Mouse (Mus musculus) stomach, embryonic 14.5 days (tissue): ENCODE data around the gene Itpr2. TPM values are rescaled to one million over a fixed set of nuclear protein-coding genes. Genes with fewer than 3 reads are reported as not detected.

Experiments
- ATAC-seq: fragments of 200-750 bp; cut with Nextera tagmentation; 2 replicates; pipeline ENCODE4 v1.8.0; 2017; ENCODE audit warnings: low read depth, moderate TSS enrichment; ENCODE audit not compliant: insufficient number of reproducible peaks, insufficient read depth, low FRiP score
- H3K27ac ChIP-seq: fragments of 300-500 bp; sonication (generic); 2 replicates; pipeline ENCODE4 v1.5.1; 2014; ENCODE audit warnings: mild to moderate bottlenecking, low read length, moderate library complexity, mixed read lengths
- H3K27me3 ChIP-seq: fragments of 300-500 bp; sonication (generic); 2 replicates; pipeline ENCODE4 v1.6.1; 2014; ENCODE audit warnings: low read length, control low read depth, mixed read lengths; ENCODE audit not compliant: control insufficient read depth, insufficient read depth
- H3K36me3 ChIP-seq: fragments of 300-500 bp; sonication (generic); 2 replicates; pipeline ENCODE4 v1.6.1; 2014; ENCODE audit warnings: mild to moderate bottlenecking, control low read depth, low read length, moderate library complexity, mixed read lengths; ENCODE audit not compliant: control insufficient read depth, insufficient read depth
- H3K4me1 ChIP-seq: fragments of 300-500 bp; sonication (generic); 2 replicates; pipeline ENCODE4 v1.6.1; 2014; ENCODE audit warnings: low read length, control low read depth, mixed read lengths; ENCODE audit not compliant: control insufficient read depth, insufficient read depth
- H3K4me2 ChIP-seq: fragments of 300-500 bp; sonication (generic); replicated peaks from 2 replicates; pipeline ENCODE4 v1.6.1; 2014; ENCODE audit warnings: low read depth, low read length, control low read depth
- H3K4me3 ChIP-seq: fragments of 300-500 bp; sonication (generic); 2 replicates; pipeline ENCODE4 v1.5.1; 2014; ENCODE audit warnings: low read depth, low read length, control low read depth
- H3K9ac ChIP-seq: fragments of 300-500 bp; sonication (generic); replicated peaks from 2 replicates; pipeline ENCODE4 v1.6.1; 2014; ENCODE audit warnings: low read depth, mild to moderate bottlenecking, control low read depth, low read length, moderate library complexity, mixed read lengths
- H3K9me3 ChIP-seq: fragments of 300-500 bp; sonication (generic); 2 replicates; pipeline ENCODE4 v1.6.1; 2016; ENCODE audit warnings: low read depth, low read length, control low read depth; ENCODE audit not compliant: control insufficient read depth
- WGBS: fragments of 180-500 bp; shearing (Covaris S2); extraction: QIAGEN DNeasy Blood & Tissue Kit; methylation state at CpG from one replicate; pipeline ENCODE4 v1.1.7; 2014; 5-methylcytosine and 5-hydroxymethylcytosine counted together
- polyA plus RNA-seq: library from polyadenylated mRNA; unstranded; fragments of >200 nt; fragmentation: Nextera tagmentation; extraction: Ambion mirVana; gene quantifications from 2 replicates; pipeline ENCODE4 v1.2.1, GENCODE M21; 2014

Itpr2 gene
- polyA plus RNA-seq, 1 experiment from 2014 or later: 10.0 TPM

- Histone ChIP-seq H3K9ac (no peak overlapping the region), H3K27me3 (no peaks in the 10 kb centered on the region), H3K27ac (no peak overlapping the region), H3K4me2 (no peak overlapping the region), H3K4me1 (no peaks in the 10 kb centered on the region), H3K9me3 (no peaks in the 10 kb centered on the region), H3K36me3 (no peaks in the 10 kb centered on the region), H3K4me3 (no peak overlapping the region)
- ATAC-seq: no peak
- WGBS: 80% methylated on average over 6 of the region's 6 CpGs
Observed at GRCm38 (mm10) chr6:146211233-146211632, 290.8 kb downstream of the Itpr2 start.

DNA sequence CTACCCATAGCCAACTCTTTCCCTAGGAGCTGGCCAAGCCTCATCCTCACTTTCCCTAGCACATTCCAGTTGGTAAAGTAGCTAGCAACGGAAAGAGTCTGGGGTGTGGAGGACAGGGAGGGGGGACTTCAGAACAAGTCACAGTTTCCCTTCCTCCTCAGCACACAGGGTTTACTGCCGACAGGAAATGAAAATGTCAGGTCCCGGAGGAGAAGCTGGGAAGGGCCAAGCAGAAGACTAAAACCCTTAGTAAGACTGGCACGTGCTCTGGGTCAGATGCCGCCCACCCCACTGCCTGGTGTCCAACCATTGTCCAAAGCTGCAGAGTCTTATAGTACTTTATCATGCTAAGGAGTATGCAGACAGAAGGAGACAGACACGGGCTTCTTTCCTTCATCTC is 293.0 kb downstream of the Itpr2 start:
- H3K4me2 ChIP-seq: no peak overlapping the region
- no peak for ATAC-seq

DNA sequence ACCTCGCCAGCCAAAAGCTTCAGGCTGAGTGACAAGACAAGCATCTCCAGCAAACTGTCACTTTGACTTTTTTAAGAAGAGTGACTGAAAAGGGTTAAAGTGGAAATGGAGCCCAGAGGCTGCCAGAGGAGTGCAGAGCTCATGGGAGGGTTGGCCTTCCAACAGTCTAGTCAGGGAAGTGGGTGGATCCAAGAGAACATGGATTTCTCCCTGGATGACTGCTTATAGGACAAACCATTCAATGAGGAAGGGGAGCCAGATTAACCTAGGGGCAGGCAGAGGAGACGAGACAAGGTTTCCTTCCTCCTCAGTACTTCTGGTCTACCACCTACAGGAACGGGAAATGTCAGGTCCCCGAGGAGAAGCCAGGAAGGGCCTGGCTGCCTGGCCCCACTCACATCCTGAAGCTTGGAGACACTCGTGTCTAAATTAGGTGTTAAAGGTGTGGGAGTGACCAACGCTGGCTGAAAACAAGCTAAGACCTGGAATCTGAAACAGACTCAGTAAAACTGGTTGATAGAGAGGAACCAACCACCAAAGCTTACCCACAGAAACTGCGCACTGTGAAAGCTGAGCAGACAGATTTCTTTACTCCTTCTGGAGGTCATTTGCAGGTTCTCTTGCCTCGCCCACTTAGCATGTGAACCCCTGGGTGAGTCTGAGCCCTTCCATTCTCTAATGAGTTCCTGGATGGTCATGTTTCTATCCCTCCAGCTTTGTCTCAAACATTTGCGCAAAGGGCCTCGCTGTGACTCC is 294.6 kb downstream of the Itpr2 start:
- Histone ChIP-seq H3K27ac (no peak overlapping the region), H3K9me3 (no peaks in the 10 kb centered on the region), H3K9ac (no peak overlapping the region), H3K36me3 (no peaks in the 10 kb centered on the region), H3K4me1 (no peaks in the 10 kb centered on the region), H3K4me2 (no peak overlapping the region), H3K27me3 (no peaks in the 10 kb centered on the region), H3K4me3 (no peak overlapping the region)
- ATAC-seq: no peak
- 79% methylated on average over 10 of the region's 10 CpGs for WGBS

More for the DNA sequence above, 293.0 kb downstream of the Itpr2 start:
- Histone ChIP-seq H3K27ac (no peak overlapping the region), H3K9ac (no peak overlapping the region), H3K4me1 (no peaks in the 10 kb centered on the region), H3K9me3 (no peaks in the 10 kb centered on the region), H3K27me3 (no peaks in the 10 kb centered on the region), H3K36me3 (no peaks in the 10 kb centered on the region), H3K4me3 (no peak overlapping the region)
- 58% methylated on average over 6 of the region's 6 CpGs for WGBS

GRCm38 (mm10) chr6:146205136-146205535 is 296.9 kb downstream of the Itpr2 start:
- no peaks in the 10 kb centered on the region for H3K4me1 ChIP-seq
- no peaks in the 10 kb centered on the region for H3K9me3 ChIP-seq
- H3K27me3 ChIP-seq: no peaks in the 10 kb centered on the region
- H3K27ac ChIP-seq: no peak overlapping the region
- no peak overlapping the region for H3K4me2 ChIP-seq
- no peak overlapping the region for H3K9ac ChIP-seq
- no peaks in the 10 kb centered on the region for H3K36me3 ChIP-seq
- ATAC-seq: no peak
- H3K4me3 ChIP-seq: no peak overlapping the region
- 38% methylated on average over 2 of the region's 2 CpGs for WGBS

DNA sequence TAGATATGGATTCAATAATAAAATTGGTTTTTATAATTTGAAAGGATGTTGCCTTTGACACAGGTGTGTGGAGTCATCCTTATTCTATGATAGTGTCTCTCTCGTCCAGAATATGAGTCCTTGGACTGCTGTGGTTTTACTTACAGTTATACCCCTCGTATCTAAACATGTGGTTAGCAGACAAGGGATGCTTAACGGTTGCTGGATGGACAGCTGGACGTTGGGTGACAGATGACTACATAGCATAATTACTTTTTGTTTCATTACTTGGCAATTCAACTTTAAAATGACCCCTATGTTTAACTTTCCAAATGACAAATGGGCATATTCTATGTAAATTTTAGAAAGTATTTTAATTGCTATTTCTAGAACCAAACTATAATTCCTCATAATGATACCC is 297.6 kb downstream of the Itpr2 start:
- no peaks in the 10 kb centered on the region for H3K27me3 ChIP-seq
- no peaks in the 10 kb centered on the region for H3K9me3 ChIP-seq
- H3K27ac ChIP-seq: no peak overlapping the region
- ATAC-seq: no peak
- no peaks in the 10 kb centered on the region for H3K36me3 ChIP-seq
- H3K4me1 ChIP-seq: no peaks in the 10 kb centered on the region
- no peak overlapping the region for H3K4me3 ChIP-seq
- no peak overlapping the region for H3K9ac ChIP-seq
- WGBS: 52% methylated on average over 4 of the region's 4 CpGs
- H3K4me2 ChIP-seq: no peak overlapping the region

DNA sequence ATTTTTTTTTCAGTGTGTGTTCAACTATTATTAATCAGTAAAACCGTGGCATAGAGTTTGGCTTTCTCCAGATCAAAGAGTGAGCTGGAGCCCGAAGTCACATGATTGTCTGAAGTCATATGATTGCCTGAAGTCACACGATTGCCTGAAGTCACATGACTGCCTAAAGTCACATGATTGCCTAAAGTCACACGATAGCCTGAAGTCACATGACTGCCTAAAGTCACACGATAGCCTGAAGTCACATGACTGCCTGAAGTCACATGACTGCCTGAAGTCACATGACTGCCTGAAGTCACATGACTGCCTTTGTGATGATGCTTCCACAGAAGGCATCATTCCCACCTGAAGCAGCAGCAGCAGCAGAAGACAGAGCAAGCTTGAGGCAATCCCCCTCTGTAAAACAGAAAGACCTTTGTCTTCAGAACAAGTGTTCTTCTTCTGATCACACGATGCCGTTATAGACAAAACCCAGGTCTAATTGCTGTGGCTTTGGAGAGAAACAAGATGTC is 304.1 kb downstream of the Itpr2 start:
- H3K4me3 ChIP-seq: no peak overlapping the region
- WGBS: 90% methylated on average over 7 of the region's 7 CpGs
- H3K36me3 ChIP-seq: no peaks in the 10 kb centered on the region
- no peak overlapping the region for H3K27ac ChIP-seq
- H3K9me3 ChIP-seq: no peaks in the 10 kb centered on the region
- H3K9ac ChIP-seq: no peak overlapping the region
- no peak for ATAC-seq
- H3K27me3 ChIP-seq: no peaks in the 10 kb centered on the region
- H3K4me2 ChIP-seq: no peak overlapping the region
- no peaks in the 10 kb centered on the region for H3K4me1 ChIP-seq

DNA sequence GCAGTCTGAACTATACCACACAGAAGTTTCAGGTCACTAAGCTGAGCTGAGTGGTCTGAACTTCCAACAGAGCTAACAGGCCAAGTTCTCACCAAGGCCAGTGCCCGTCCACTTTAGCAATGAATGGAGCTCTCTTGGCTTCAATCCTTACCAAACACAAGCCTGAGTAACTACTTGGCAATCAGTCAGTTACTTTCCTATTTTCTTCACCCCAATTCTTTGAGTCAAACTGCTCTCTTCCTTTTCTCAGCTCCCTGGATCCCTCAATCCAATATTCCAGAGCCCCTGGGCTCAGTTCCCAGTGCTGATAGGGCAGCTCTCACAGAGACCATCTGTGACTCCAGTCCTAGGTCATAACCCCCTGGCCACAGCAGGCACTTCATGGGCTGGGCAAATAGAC is 305.3 kb downstream of the Itpr2 start:
- no peaks in the 10 kb centered on the region for H3K9me3 ChIP-seq
- no peak overlapping the region for H3K9ac ChIP-seq
- H3K4me1 ChIP-seq: no peaks in the 10 kb centered on the region
- no peaks in the 10 kb centered on the region for H3K36me3 ChIP-seq
- 86% methylated on average over 1 of the region's 1 CpGs for WGBS
- no peak overlapping the region for H3K27ac ChIP-seq
- ATAC-seq: no peak
- no peak overlapping the region for H3K4me2 ChIP-seq
- no peaks in the 10 kb centered on the region for H3K27me3 ChIP-seq
- H3K4me3 ChIP-seq: no peak overlapping the region

DNA sequence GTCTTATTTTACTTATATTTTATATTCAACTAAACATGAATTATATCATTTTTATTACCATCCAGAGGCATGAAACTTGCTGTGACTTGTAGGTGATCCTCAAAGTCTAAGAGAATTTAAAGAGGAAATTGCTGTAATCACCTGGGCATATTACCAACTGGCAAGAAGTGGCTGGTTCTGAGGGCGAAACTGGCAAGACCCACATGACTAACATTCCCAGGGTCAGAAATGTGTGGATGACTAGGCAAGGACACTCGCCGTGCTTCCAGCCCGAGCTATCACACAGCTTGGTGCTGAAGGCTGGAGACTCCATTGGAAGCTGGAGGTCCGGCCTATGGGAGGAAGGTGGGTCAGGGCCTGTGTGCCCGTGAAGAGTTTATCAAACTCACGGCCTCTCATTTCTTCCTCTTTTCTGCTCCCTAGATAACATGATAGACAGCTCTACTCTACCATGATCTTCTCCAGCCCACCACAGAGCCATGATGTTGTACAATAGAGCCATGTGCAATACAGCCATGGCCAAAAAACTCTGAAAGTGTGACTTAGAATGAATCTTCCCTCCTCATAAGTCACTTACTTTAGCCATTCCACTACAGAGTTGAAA is 306.1 kb downstream of the Itpr2 start:
- no peak overlapping the region for H3K9ac ChIP-seq
- H3K4me1 ChIP-seq: no peaks in the 10 kb centered on the region
- no peak overlapping the region for H3K4me2 ChIP-seq
- H3K9me3 ChIP-seq: no peaks in the 10 kb centered on the region
- H3K27ac ChIP-seq: no peak overlapping the region
- ATAC-seq: no peak
- no peaks in the 10 kb centered on the region for H3K36me3 ChIP-seq
- WGBS: 90% methylated on average over 7 of the region's 7 CpGs
- H3K27me3 ChIP-seq: no peaks in the 10 kb centered on the region
- H3K4me3 ChIP-seq: no peak overlapping the region
